Mouse (Mus musculus) thymus, adult 2 months (tissue): ENCODE results near the gene Dock3. TPM values are rescaled to one million over a fixed set of nuclear protein-coding genes. Genes with fewer than 3 reads are reported as not detected.

Experiments used
- DNase-seq: peaks from one replicate; pipeline ENCODE4 v3.0.0; 2021
- H3K27ac ChIP-seq: fragments of 200-500 bp; 2 replicates; pipeline ENCODE4 v1.5.1; 2012; ENCODE audit warnings: low read length, control low read depth; ENCODE audit not compliant: control insufficient read depth, insufficient read depth
- H3K27me3 ChIP-seq: fragments of 200-500 bp; 2 replicates; pipeline ENCODE4 v1.6.1; 2012; ENCODE audit warnings: mild to moderate bottlenecking, low read length, moderate library complexity, mixed read lengths; ENCODE audit not compliant: control insufficient read depth, insufficient read depth
- H3K36me3 ChIP-seq: fragments of 200-500 bp; 2 replicates; pipeline ENCODE4 v1.6.1; 2012; ENCODE audit warnings: mild to moderate bottlenecking, low read length, moderate library complexity; ENCODE audit not compliant: control insufficient read depth, insufficient read depth
- H3K4me1 ChIP-seq: fragments of 200-500 bp; replicated peaks from 2 replicates; pipeline ENCODE4 v1.6.1; 2012; ENCODE audit warnings: low read length; ENCODE audit not compliant: control insufficient read depth, insufficient read depth
- H3K4me3 ChIP-seq: fragments of 200-500 bp; 2 replicates; pipeline ENCODE4 v1.5.1; 2012; ENCODE audit warnings: mild to moderate bottlenecking, low read length, control low read depth, moderate library complexity; ENCODE audit not compliant: control insufficient read depth, insufficient read depth
- CTCF ChIP-seq: fragments of 200-500 bp; IDR thresholded peaks from 2 replicates; pipeline ENCODE4 v1.5.1; 2012; ENCODE audit warnings: mild to moderate bottlenecking, control low read depth, low read length, moderate library complexity, borderline replicate concordance; ENCODE audit not compliant: control insufficient read depth, poor library complexity, insufficient read depth; ENCODE audit errors: extremely low read depth
- POLR2A ChIP-seq: fragments of 200-500 bp; IDR thresholded peaks from 2 replicates; pipeline ENCODE4 v1.6.1; 2012; ENCODE audit warnings: mild to moderate bottlenecking, low read length, control low read depth, moderate library complexity; ENCODE audit not compliant: control insufficient read depth, poor library complexity, insufficient read depth; ENCODE audit errors: extremely low read depth
- WGBS: fragments of 180-500 bp; shearing (Covaris S2); methylation state at CpG from one replicate; pipeline ENCODE4 v1.1.7; 2018; 5-methylcytosine and 5-hydroxymethylcytosine counted together
- polyA plus RNA-seq: library from polyadenylated mRNA; depleted of rRNA; stranded (reverse); fragments of >200 nt; gene quantifications from 2 replicates; pipeline ENCODE4 v1.2.3, GENCODE M21; 2012

Dock3 gene
- polyA plus RNA-seq, 1 experiment: 3.2 TPM

DNA sequence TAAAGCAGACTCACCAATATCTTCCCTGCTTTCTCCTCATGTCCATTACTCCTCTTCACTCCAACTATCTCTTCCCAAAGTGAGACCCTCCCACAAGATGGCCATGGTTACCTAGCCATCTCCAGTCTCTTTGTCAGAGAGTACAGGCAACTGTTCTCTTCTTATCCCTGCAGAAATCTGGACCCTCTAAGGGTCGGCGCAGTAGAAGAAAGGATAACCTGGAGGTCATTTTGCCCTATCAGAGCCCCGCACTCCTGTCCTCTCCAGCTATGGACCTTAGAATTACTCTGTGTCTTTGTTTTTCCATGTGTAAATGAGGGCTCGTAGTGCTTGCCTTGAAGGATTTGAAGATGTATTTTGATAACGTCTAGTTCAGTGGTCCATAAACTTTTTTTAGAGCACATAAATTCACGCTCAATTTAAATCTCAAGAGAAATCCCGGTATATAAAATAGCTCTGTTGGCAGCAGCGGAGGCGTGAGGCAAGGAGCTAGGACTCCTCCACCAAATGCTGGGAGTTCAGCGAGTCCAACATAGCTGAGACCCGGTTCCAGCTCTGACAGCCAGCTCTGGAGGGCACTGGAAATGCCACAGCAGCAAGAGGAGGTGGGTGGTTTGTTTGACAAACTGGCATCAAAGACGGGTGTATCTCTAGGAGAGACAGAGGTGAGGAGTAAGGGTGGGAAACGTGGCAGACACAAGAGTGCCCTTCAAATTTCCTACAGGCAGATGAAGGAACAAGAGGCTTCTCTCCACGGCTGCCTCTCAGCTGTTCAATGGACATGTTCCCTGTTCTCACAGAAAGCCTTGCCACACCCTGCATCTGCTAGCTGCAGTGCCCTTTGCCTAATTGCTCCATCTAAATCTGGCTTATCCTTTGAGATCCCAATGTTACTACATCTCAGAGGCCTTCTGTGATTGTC lies 19.0 kb upstream of the Dock3 start:
- H3K27me3 ChIP-seq: no peaks in the 10 kb centered on the region
- WGBS: 91% methylated on average over 14 of the region's 14 CpGs
- H3K27ac ChIP-seq: no peak overlapping the region
- no peak for TF ChIP-seq CTCF
- TF ChIP-seq POLR2A: no peak
- H3K4me3 ChIP-seq: no peak overlapping the region
- DNase-seq: no peak
- H3K36me3 ChIP-seq: no peaks in the 10 kb centered on the region
- no peaks in the 10 kb centered on the region for H3K4me1 ChIP-seq

DNA sequence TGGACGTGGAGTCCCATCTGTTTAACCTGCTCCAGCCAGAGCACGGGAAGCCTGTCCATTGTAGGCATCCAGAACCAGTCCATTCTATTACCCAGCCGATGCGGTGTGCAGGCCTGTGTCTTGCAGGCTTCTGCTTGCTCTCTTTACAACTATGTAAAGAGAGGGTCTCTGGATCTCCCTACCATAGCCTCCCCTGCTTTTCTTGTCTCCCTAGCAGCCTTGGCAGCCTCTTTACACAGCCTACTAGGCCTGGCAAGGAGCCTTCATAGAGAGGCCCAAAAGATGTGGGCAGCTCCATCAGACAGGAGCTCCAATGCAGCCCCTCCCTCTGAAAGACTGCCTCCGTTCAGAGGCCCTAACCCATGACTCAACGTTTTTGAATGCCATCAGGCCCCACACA lies 17.4 kb upstream of the Dock3 start:
- DNase-seq: no peak
- H3K27ac ChIP-seq: no peak overlapping the region
- no peak for TF ChIP-seq POLR2A
- no peak for TF ChIP-seq CTCF
- no peaks in the 10 kb centered on the region for H3K4me1 ChIP-seq
- no peaks in the 10 kb centered on the region for H3K27me3 ChIP-seq
- WGBS: 78% methylated on average over 6 of the region's 6 CpGs
- H3K4me3 ChIP-seq: no peak overlapping the region
- no peaks in the 10 kb centered on the region for H3K36me3 ChIP-seq

DNA sequence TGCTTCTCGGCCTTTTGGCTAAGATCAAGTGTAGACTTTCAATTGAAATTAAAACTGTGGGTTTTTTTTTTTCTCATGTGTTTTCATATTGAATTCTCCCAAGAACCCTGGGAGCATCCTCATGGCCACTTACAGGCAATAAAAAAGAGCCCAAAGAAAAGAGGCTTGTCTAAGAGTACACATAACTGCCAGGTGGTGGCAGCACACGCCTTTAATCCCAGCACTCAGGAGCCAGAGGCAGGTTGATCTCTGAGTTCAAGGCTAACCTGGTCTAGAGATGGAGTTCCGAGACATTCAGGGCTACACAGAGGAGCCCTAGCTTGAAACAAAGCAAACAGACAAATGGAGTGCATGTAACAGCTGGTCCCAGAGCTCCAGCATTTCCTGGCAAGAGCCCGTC lies 14.5 kb upstream of the Dock3 start:
- H3K4me1 ChIP-seq: no peaks in the 10 kb centered on the region
- no peak overlapping the region for H3K4me3 ChIP-seq
- H3K27me3 ChIP-seq: no peaks in the 10 kb centered on the region
- peak; percentile 13 for DNase-seq
- no peaks in the 10 kb centered on the region for H3K36me3 ChIP-seq
- no peak for TF ChIP-seq CTCF
- no peak for TF ChIP-seq POLR2A
- 52% methylated on average over 4 of the region's 4 CpGs for WGBS
- no peak overlapping the region for H3K27ac ChIP-seq

DNA sequence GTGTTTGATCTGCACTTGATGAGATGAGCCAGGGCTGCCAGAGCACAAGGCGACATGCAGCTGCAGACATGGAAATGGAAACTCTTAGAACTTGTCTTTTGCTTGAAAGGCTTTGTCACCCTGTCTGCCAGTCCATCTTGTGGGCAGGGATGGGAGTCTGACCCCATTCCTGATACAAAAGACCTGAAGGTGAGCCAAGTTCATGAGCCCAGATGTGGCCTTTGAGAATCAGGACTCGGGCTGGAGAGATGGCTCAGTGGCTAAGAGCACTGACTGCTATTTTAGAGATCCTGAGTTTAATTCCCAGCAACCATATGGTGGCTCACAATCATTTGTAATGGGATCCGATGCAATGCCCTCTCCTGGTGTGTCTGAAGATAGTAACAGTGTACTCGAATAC lies 13.6 kb upstream of the Dock3 start:
- 92% methylated on average over 4 of the region's 4 CpGs for WGBS
- H3K4me3 ChIP-seq: no peak overlapping the region
- H3K27me3 ChIP-seq: no peaks in the 10 kb centered on the region
- TF ChIP-seq CTCF: no peak
- TF ChIP-seq POLR2A: no peak
- H3K36me3 ChIP-seq: no peaks in the 10 kb centered on the region
- no peaks in the 10 kb centered on the region for H3K4me1 ChIP-seq
- no peak overlapping the region for H3K27ac ChIP-seq
- DNase-seq: no peak

DNA sequence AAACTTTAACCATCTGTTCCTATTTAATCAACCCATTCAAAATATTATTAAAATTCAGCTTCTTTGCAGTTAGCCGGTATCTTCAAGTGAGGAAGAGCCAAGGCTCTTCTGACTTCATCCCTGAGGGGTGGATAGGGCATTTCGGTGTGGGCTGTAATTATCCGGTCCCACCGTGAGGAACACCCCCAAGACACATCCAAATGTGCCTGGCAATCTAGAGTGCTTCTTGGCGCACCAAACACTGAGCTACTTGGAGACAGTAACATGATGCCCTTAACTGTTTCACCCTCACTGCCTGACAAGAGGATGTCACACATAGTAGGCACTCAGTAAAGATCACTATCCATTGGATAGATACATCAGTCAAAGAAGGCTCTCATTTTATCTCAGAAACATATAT lies 4.4 kb upstream of the Dock3 start:
- no peak for TF ChIP-seq CTCF
- TF ChIP-seq POLR2A: no peak
- 77% methylated on average over 5 of the region's 5 CpGs for WGBS
- no peak overlapping the region for H3K4me3 ChIP-seq

DNA sequence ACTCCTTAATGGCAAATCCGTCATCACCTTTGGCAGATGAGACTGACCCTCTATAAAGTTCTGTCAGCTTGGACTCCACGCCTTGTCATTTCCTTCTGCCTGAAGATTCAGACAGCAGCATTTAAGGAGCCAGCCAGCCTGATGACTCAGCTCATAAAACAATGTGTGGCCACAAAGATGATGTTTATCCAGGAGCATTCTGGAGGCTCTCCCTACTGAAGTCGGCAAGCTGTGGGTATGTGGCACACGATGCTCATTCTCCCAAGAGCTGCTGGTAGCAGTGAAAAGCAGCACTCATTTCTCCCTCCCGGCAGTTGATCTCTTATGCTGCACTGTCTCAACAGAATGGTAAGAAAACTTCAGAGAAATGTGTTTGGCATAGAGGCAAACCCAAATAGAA lies 3.6 kb upstream of the Dock3 start:
- Histone ChIP-seq H3K4me1 (peaks cover 4% of the 10 kb centered on the region; the same call in 1 of the 2 replicates), H3K36me3 (no peaks in the 10 kb centered on the region), H3K27ac (no peak overlapping the region), H3K27me3 (peaks cover 25% of the 10 kb centered on the region), H3K4me3 (no peak overlapping the region)
- WGBS: 23% methylated on average over 5 of the region's 5 CpGs
- DNase-seq: no peak
- TF ChIP-seq CTCF: no peak
- TF ChIP-seq POLR2A: no peak

More for the DNA sequence above, 4.4 kb upstream of the Dock3 start:
- H3K27ac ChIP-seq: no peak overlapping the region
- H3K27me3 ChIP-seq: peaks cover 25% of the 10 kb centered on the region
- H3K4me1 ChIP-seq: peaks cover 3% of the 10 kb centered on the region; the same call in 1 of the 2 replicates
- no peak for DNase-seq
- H3K36me3 ChIP-seq: no peaks in the 10 kb centered on the region
